Mouse (Mus musculus): ENCODE results near the gene Kcnip1. TPM values are rescaled to one million over a fixed set of nuclear protein-coding genes. Genes with fewer than 3 reads are reported as not detected.
A peak's percentile ranks its signal among the peaks of the same experiment; 100 is the strongest.

The Kcnip1 gene
- total and polyA plus RNA-seq, 3 experiments: 0.04 to 0.17 TPM; not detected in 1

GRCm38 (mm10) chr11:33921451-33921850 lies 71.5 kb downstream of the Kcnip1 start:
- Histone ChIP-seq H3K79me2 (replicated peaks; ENCODE audit: control insufficient read depth, extremely low read depth, insufficient read depth, poor library complexity, severe bottlenecking) (no peaks in the 10 kb centered on the region), H3K4me2 (ENCODE audit: insufficient read depth, low read depth, poor library complexity, severe bottlenecking) (peak overlapping the region; percentile 4; the same call in 1 of the 2 replicates), H3K27me3 (replicated peaks) (peaks cover 22% of the 10 kb centered on the region), H3K9me3 (replicated peaks; ENCODE audit: low read length) (peaks cover 5% of the 10 kb centered on the region), H3K9ac (ENCODE audit: insufficient read depth, low read depth) (no peak overlapping the region), H3K36me3 (replicated peaks in 1 of 2; ENCODE audit: control insufficient read depth in 1 of 2, insufficient read depth in 1 of 2, low read length in 1 of 2) (no peaks in the 10 kb centered on the region), H3K27ac (ENCODE audit: insufficient read depth, low read depth) (no peak overlapping the region), H3K4me3 (replicated peaks in 1 of 3; ENCODE audit: low read depth in 2 of 3, low read length in 2 of 3, poor library complexity in 1 of 3) (no peak overlapping the region), H3K4me1 (ENCODE audit: control insufficient read depth in 1 of 2, insufficient read depth in 2 of 2) (peaks cover 5 to 18% of the 10 kb centered on the region in 2 experiments)
- dilution Hi-C loops (cut with MboI; ENCODE audit: extremely low pct_ligation_motif_present, extremely low pct_unique_long_range_greater_than_20kb, low sequenced_read_pairs) (no loop called here), in situ Hi-C loops (cut with MboI; ENCODE audit: low pct_ligation_motif_present, low pct_unique_long_range_greater_than_20kb, low sequenced_read_pairs) (loop anchor here (5.0 kb wide), 1 partner anchor 189 kb away; no protein-coding TSS in a partner anchor)
- TF ChIP-seq ZKSCAN1 (IDR thresholded peaks at IDR 0.05; ENCODE audit: borderline replicate concordance, low read depth, low read length) (no peak), POLR2AphosphoS2 (IDR thresholded peaks at IDR 0.05; ENCODE audit: low read depth, low read length) (no peak), MAX (IDR thresholded peaks at IDR 0.05; ENCODE audit: low read length) (no peak), CTCF (conservative IDR thresholded peaks at IDR 0.05 in 1 of 2, IDR thresholded peaks at IDR 0.05 in 1 of 2; ENCODE audit: low read depth in 2 of 2, low read length in 2 of 2) (no peak), RAD21 (IDR thresholded peaks at IDR 0.05; ENCODE audit: low read depth, low read length) (no peak), NELFE (IDR thresholded peaks at IDR 0.05; ENCODE audit: low read depth, low read length) (no peak), ZNF384 (IDR thresholded peaks at IDR 0.05; ENCODE audit: low read depth, low read length) (no peak), BHLHE40 (IDR thresholded peaks at IDR 0.05; ENCODE audit: low read depth, low read length) (no peak), USF2 (conservative IDR thresholded peaks at IDR 0.05; ENCODE audit: low read depth, low read length) (no peak), UBTF (IDR thresholded peaks at IDR 0.05; ENCODE audit: low read depth, low read length) (no peak), SMC3 (IDR thresholded peaks at IDR 0.05; ENCODE audit: low read depth, low read length) (no peak), TCF12 (IDR thresholded peaks at IDR 0.05; ENCODE audit: low read depth, low read length) (no peak), NRF1 (IDR thresholded peaks at IDR 0.05; ENCODE audit: low read depth, low read length) (no peak), GABPA (IDR thresholded peaks at IDR 0.05; ENCODE audit: insufficient replicate concordance, low read depth, low read length) (no peak), POLR2A (IDR thresholded peaks at IDR 0.05; ENCODE audit: low read depth, low read length) (no peak), MEF2A (IDR thresholded peaks at IDR 0.05; ENCODE audit: borderline replicate concordance, low read depth, low read length) (no peak), PAX5 (IDR thresholded peaks at IDR 0.05; ENCODE audit: low read length) (no peak), CHD2 (IDR thresholded peaks at IDR 0.05; ENCODE audit: low read length) (no peak), JUN (IDR thresholded peaks at IDR 0.05; ENCODE audit: insufficient read depth, low read depth, low read length) (no peak)
- DNase-seq (ENCODE audit: extremely low read depth): no peak

- in situ Hi-C loops (cut with MboI; ENCODE audit: low pct_ligation_motif_present, low pct_unique_long_range_greater_than_20kb, low sequenced_read_pairs) (loop anchor here (5.0 kb wide), 1 partner anchor 188 kb away; no protein-coding TSS in a partner anchor), dilution Hi-C loops (cut with MboI; ENCODE audit: extremely low pct_ligation_motif_present, extremely low pct_unique_long_range_greater_than_20kb, low sequenced_read_pairs) (no loop called here)
- peaks cover 27% of the 10 kb centered on the region for H3K27me3 ChIP-seq (replicated peaks)
- no peak overlapping the region for H3K4me3 ChIP-seq (replicated peaks in 1 of 3; ENCODE audit: low read depth in 2 of 3, low read length in 2 of 3, poor library complexity in 1 of 3)
- no peak for DNase-seq (ENCODE audit: extremely low read depth)
- no peak overlapping the region for H3K27ac ChIP-seq (ENCODE audit: insufficient read depth, low read depth)
- no peak overlapping the region for H3K4me2 ChIP-seq (ENCODE audit: insufficient read depth, low read depth, poor library complexity, severe bottlenecking)
- H3K4me1 ChIP-seq (ENCODE audit: control insufficient read depth in 1 of 2, insufficient read depth in 2 of 2): peaks cover 4% of the 10 kb centered on the region in 2 experiments; a peak in 2 of 4 replicates
- H3K79me2 ChIP-seq (replicated peaks; ENCODE audit: control insufficient read depth, extremely low read depth, insufficient read depth, poor library complexity, severe bottlenecking): no peaks in the 10 kb centered on the region
- no peaks in the 10 kb centered on the region for H3K36me3 ChIP-seq (replicated peaks in 1 of 2; ENCODE audit: control insufficient read depth in 1 of 2, insufficient read depth in 1 of 2, low read length in 1 of 2)
- no peak for TF ChIP-seq SIN3A (IDR thresholded peaks at IDR 0.05; ENCODE audit: low read length)
- TF ChIP-seq NRF1 (IDR thresholded peaks at IDR 0.05; ENCODE audit: low read depth, low read length): no peak
- no peak for TF ChIP-seq MAZ (IDR thresholded peaks at IDR 0.05; ENCODE audit: low read depth, low read length)
- no peak for TF ChIP-seq NELFE (IDR thresholded peaks at IDR 0.05; ENCODE audit: low read depth, low read length)
- TF ChIP-seq RCOR1 (conservative IDR thresholded peaks at IDR 0.05; ENCODE audit: low read depth, low read length): no peak
- TF ChIP-seq MEF2A (IDR thresholded peaks at IDR 0.05; ENCODE audit: borderline replicate concordance, low read depth, low read length): no peak
- TF ChIP-seq SMC3 (IDR thresholded peaks at IDR 0.05; ENCODE audit: low read depth, low read length): no peak
- no peak for TF ChIP-seq MAFK (IDR thresholded peaks at IDR 0.05; ENCODE audit: insufficient replicate concordance, low read length)
- TF ChIP-seq MYC (IDR thresholded peaks at IDR 0.05; ENCODE audit: low read depth, low read length): no peak
- no peak for TF ChIP-seq MXI1 (IDR thresholded peaks at IDR 0.05; ENCODE audit: low read depth, low read length)
- no peak for TF ChIP-seq CHD1 (IDR thresholded peaks at IDR 0.05; ENCODE audit: low read depth, low read length)
- TF ChIP-seq TCF12 (IDR thresholded peaks at IDR 0.05; ENCODE audit: low read depth, low read length): no peak
- TF ChIP-seq BHLHE40 (IDR thresholded peaks at IDR 0.05; ENCODE audit: low read depth, low read length): no peak
- no peak overlapping the region for H3K9ac ChIP-seq (ENCODE audit: insufficient read depth, low read depth)
- H3K9me3 ChIP-seq (replicated peaks; ENCODE audit: low read length): peaks cover 5% of the 10 kb centered on the region
These were observed 73.1 kb downstream of the Kcnip1 start for GRCm38 (mm10) chr11:33919826-33920225.
